Mouse (Mus musculus) hindlimb bud, embryonic 11.5 days (tissue): ENCODE data around the gene Samd4b.
"Not testable (repeated sequence)": the region's sequence is repeated elsewhere in the genome, so short reads cannot be mapped to it uniquely, and the experiment has no call there.

ENCODE experiments used
- DNase-seq: peaks from one replicate; pipeline ENCODE4 v3.0.0-alpha.2; 2012; ENCODE audit warnings: low read depth, low spot score; ENCODE audit errors: extremely low spot score

The Samd4b gene

GRCm38 (mm10) chr7:28510405-28510974 lies 87.5 kb downstream of the Samd4b start, which contains the start of gene Ifnl2:
Gene Ifnl2 (minus strand): TSS chr7:28510455.
- DNase-seq = not testable (repeated sequence)

- DNase-seq = not testable (repeated sequence)
Observed at GRCm38 (mm10) chr7:28509121-28509520, 88.8 kb downstream of the Samd4b start.

GRCm38 (mm10) chr7:28505585-28505984 lies 92.4 kb downstream of the Samd4b start:
- no peak for DNase-seq

DNA sequence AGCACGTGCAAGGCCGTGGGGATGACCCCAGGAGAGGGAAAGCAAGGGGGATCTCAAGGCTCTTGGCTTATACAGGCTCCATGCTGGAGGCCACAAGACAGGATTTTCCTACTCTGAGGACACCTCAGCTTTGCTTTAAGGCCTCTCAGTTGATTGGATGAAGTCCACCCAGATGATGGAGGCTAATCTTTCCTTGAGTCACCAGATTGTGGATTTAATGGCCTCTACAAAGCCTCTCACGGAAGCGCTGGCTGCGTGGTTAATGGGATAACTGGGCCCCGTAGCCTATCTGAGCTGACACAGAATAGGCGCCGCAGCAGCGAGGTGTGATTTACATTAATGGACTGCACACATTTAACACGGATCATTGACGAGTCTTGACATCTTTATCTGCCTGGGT lies 102.5 kb downstream of the Samd4b start:
- DNase-seq = no peak

DNA sequence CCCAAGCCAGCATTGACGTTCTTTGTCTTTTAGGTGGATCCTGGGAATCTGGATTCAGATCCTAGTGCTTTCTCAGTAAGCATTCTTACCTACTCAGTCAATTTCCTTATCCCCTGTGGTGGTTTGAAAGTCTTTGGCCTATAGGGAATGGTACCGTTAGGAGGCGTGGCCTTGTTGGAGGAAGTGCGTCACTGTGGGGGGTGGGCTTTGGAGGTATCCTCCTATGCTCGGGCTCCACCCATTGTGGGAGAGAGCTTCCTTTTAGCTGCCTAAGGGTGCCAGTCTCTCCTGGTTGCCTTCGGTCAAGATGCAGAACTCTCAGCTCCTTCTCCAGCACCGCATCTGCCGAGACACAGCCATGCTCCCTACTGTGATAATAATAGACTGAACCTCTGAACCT lies 105.6 kb downstream of the Samd4b start:
- no peak for DNase-seq

- no peak for DNase-seq
Observed at GRCm38 (mm10) chr7:28490903-28491302, 107.0 kb downstream of the Samd4b start.

DNA sequence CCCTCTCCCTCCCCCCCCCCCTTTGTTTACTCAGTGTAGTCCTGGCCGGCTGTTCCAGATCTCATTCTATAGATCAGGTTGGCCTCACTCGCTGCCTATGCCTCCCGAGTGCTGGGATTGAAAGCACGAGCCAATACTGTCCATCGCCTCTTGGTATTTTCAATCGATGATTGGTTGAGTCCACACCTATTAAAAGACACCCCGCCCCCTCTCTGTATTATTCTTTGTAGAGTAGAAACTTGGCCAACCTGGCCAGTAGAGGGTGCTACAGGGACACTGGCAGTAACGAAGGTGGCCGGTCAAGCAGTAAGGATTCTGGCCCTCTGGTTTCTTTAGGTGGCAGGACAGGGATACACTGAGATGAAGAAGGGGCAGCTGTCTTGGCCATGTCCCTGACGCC lies 107.5 kb downstream of the Samd4b start:
- peak; percentile 44 for DNase-seq

- no peak for DNase-seq
Observed at GRCm38 (mm10) chr7:28488030-28488491, 109.9 kb downstream of the Samd4b start.

- no peak for DNase-seq
Observed at GRCm38 (mm10) chr7:28484192-28484591, 113.8 kb downstream of the Samd4b start.

DNA sequence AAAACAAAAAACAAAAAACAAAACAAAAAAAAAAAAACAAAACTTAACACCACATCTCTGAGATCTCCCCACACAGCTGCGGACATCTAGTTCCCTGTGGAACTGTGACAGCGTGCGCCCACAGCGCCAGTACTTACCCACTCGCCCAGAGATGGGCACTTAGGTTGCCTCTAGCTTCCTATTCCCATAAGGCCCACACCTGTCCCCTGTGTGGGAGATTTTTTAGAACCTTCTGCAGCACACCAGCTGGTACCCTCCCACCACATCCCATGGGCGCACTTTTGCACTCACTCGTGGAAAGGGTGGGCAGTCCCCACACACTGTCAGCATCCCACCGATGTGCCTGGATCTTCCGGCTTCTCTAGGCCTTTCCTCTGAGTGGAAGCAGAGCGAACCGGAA lies 115.1 kb downstream of the Samd4b start:
- no peak for DNase-seq

DNA sequence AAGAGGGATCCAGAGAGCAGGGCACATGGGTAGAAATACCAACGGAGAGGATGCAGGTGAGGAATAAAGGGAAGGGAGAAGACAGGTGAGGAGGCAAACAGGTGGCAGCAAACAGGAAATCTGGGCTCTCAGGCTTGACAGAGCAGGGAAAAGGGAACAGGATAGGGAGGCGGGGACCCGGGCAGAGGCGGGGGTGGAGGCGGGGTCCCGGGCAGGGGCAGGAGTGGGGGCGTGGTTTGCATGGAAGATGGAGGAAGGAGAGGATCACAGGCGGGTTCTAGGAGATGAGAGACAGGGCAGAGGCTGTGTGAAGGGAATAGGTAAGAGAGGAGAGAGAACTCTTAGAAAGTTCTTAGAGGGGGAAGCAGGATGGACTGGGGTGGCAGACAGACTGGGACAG lies 119.1 kb downstream of the Samd4b start:
- DNase-seq = no peak

GRCm38 (mm10) chr7:28477363-28477762 lies 120.6 kb downstream of the Samd4b start:
- DNase-seq = no peak

- no peak for DNase-seq
Observed at GRCm38 (mm10) chr7:28476191-28476590, 121.8 kb downstream of the Samd4b start.

- DNase-seq = no peak
Observed at GRCm38 (mm10) chr7:28467213-28467751, 130.7 kb downstream of the Samd4b start.

- DNase-seq = no peak
Observed at GRCm38 (mm10) chr7:28466721-28467212, 131.2 kb downstream of the Samd4b start.

- no peak for DNase-seq
Observed at GRCm38 (mm10) chr7:28464416-28465212, 133.3 kb downstream of the Samd4b start.

DNA sequence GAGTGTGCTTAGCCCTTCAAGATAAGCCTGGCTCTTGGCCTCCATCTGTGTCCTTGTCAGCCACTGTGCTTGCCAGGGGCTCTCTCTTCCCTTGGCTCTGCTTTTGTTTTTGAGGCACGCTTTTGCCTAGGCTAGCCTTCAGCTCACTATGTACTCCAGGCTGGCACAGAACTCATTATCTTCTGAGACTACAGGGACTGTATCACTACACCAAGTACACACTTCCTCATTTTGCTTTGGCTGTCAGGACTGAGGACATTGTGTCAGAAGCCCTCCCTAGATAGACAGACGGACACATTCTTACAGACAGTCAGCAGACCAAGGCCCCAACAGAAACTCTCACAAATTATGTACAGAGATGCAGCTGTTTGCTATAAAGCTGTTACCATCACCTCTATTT lies 135.2 kb downstream of the Samd4b start:
- DNase-seq = no peak

- DNase-seq = no peak
Observed at GRCm38 (mm10) chr7:28460361-28460760, 137.6 kb downstream of the Samd4b start.

DNA sequence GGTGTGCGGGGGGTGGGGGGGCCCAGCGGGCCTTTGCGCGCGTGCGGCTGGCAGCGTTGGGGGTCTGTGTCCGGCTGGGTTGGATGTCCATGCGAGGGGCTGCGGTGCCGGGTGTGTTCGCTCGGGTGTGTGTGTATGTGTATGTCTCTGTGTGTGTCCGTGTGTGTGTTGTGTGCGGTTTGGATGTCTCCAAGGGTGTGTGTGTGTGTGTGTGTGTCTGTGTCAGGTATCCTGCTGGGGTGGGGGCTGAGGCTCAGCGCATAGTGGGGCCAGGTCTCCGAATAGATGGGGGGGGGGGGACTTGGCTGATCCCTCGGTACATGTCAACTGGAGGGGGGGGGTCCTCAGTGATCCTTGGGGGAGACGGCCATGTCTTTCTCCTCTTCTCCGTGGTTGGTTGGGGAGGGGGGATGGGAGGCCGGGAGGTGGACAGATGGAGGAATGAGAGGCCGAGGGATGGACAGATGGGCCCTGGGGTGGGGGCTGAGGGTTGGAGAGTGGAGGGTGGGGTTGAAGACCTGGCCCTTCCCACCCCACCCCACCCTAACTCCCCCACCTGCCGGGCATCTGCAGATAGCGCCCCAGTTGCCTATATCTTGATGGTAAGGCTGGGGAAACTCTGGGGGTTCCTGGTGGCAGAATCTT lies 145.5 kb downstream of the Samd4b start:
- no peak for DNase-seq

DNA sequence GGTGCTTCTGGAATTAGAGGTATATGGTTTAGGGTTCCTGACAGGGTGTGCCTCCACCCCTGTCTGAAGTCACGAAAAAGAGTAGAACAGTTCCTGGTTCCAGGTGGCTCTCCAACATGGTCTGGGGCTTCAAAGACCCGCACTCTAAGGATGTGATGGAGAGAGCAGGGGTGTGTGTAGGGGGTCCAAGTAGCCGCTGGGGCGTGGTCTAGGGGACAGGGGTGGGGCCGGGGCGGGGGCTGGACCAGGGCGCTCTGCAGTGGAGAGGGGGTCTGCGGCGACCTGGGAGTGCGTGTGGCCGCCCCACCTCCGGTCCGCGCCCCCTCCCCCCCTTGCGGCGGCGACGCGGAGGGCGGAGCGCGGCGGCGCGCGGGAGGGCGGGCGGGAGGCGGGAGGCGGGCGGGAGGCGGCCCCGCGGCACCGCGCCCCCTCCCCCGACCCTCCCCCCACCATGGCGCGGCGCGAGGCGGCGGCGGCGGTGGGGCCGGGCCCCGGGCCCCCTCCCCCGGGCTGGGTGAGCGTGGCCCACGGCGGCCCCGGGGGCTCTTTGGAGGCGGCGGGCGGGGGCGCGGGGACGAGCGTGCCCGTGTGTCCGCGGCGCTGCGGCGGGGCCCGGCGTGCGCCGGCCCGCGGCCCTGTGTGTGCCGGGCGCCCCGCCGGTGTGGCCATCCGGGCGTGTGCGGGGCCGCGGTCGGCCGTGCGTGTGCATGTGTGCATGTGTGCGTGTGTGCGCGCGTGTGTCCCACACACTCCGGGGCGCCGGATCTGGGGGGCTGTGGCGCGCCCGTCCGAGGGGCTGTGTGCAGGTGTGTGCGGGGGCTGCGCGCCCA lies 146.2 kb downstream of the Samd4b start, which contains the start of gene Lrfn1:
Gene Lrfn1 (plus strand): TSS at position 450 of the 830 bp plus-strand sequence.
- no peak for DNase-seq
